Mouse (Mus musculus) myocyte (in vitro differentiated cells): ENCODE measurements at regions not wholly inside any gene's neighbourhood (a gene's known extent, or its start where the extent isn't known, plus 50 kb on each side); places are given as distances from the start of the nearest gene placed in this dataset.

ENCODE experiments used
- POLR2A ChIP-seq: IDR thresholded peaks from one replicate; pipeline ENCODE4 v1.6.1; 2011; ENCODE audit warnings: low read depth, mild to moderate bottlenecking, control low read depth, moderate library complexity; ENCODE audit not compliant: insufficient read length
- POLR2AphosphoS2 ChIP-seq: IDR thresholded peaks from one replicate; pipeline ENCODE4 v1.6.1; 2011; ENCODE audit warnings: low read depth, control low read depth; ENCODE audit not compliant: insufficient read length

- TF ChIP-seq POLR2A = no peak
- TF ChIP-seq POLR2AphosphoS2 = no peak
Observed at GRCm38 (mm10) chr1:73641456-73641855, 482.8 kb downstream of the Tns1 start.
